Mouse (Mus musculus) intestine, embryonic 14.5 days (tissue): ENCODE results near the gene Ptges2. TPM values are rescaled to one million over a fixed set of nuclear protein-coding genes. Genes with fewer than 3 reads are reported as not detected.

ENCODE experiments used
- ATAC-seq: fragments of 200-750 bp; cut with Nextera tagmentation; replicated peaks from 2 replicates; pipeline ENCODE4 v1.8.0; 2017; ENCODE audit warnings: low read depth, moderate number of reproducible peaks, moderate TSS enrichment, moderate library complexity; ENCODE audit not compliant: low FRiP score, low TSS enrichment
- DNase-seq: peaks from one replicate; pipeline ENCODE4 v3.0.0-alpha.2; 2018; ENCODE audit warnings: low spot score
- H3K27ac ChIP-seq: fragments of 300-500 bp; sonication (generic); 2 replicates; pipeline ENCODE4 v1.5.1; 2014; ENCODE audit warnings: low read depth, mild to moderate bottlenecking, control low read depth
- H3K27me3 ChIP-seq: fragments of 300-500 bp; sonication (generic); replicated peaks from 2 replicates; pipeline ENCODE4 v1.6.1; 2014; ENCODE audit warnings: low read length, control low read depth; ENCODE audit not compliant: control insufficient read depth, insufficient read depth
- H3K36me3 ChIP-seq: fragments of 300-500 bp; sonication (generic); 2 replicates; pipeline ENCODE4 v1.6.1; 2014; ENCODE audit warnings: low read length, control low read depth; ENCODE audit not compliant: control insufficient read depth, insufficient read depth
- H3K4me1 ChIP-seq: fragments of 300-500 bp; sonication (generic); replicated peaks from 2 replicates; pipeline ENCODE4 v1.6.1; 2014; ENCODE audit warnings: low read length, control low read depth, mixed read lengths; ENCODE audit not compliant: control insufficient read depth, insufficient read depth
- H3K4me2 ChIP-seq: fragments of 300-500 bp; sonication (generic); 2 replicates; pipeline ENCODE4 v1.6.1; 2014; ENCODE audit warnings: low read length
- H3K4me3 ChIP-seq: fragments of 300-500 bp; sonication (generic); 2 replicates; pipeline ENCODE4 v1.5.1; 2014; ENCODE audit warnings: low read depth, low read length, control low read depth, mixed read lengths
- H3K9ac ChIP-seq: fragments of 300-500 bp; sonication (generic); 2 replicates; pipeline ENCODE4 v1.6.1; 2014; ENCODE audit warnings: mild to moderate bottlenecking, low read length
- H3K9me3 ChIP-seq: fragments of 300-500 bp; sonication (generic); 2 replicates; pipeline ENCODE4 v1.6.1; 2016; ENCODE audit warnings: low read length, control low read depth; ENCODE audit not compliant: control insufficient read depth
- WGBS: fragments of 180-500 bp; shearing (Covaris S2); extraction: QIAGEN DNeasy Blood & Tissue Kit; methylation state at CpG from one replicate; pipeline ENCODE4 v1.1.7; 2014; 5-methylcytosine and 5-hydroxymethylcytosine counted together
- polyA plus RNA-seq: library from polyadenylated mRNA; unstranded; fragments of >200 nt; fragmentation: Nextera tagmentation; extraction: Ambion mirVana; gene quantifications from 2 replicates; pipeline ENCODE4 v1.2.1, GENCODE M21; 2014

Gene Ptges2
- polyA plus RNA-seq, 1 experiment from 2014 or later: 37.0 TPM

GRCm38 (mm10) chr2:32454633-32455032 lies 58.9 kb downstream of the Ptges2 start:
- no peaks in the 10 kb centered on the region for H3K27me3 ChIP-seq
- H3K4me3 ChIP-seq: no peak overlapping the region
- H3K9ac ChIP-seq: no peak overlapping the region
- H3K27ac ChIP-seq: no peak overlapping the region
- H3K4me2 ChIP-seq: no peak overlapping the region
- peaks cover 8% of the 10 kb centered on the region; the same call in 1 of the 2 replicates for H3K36me3 ChIP-seq
- ATAC-seq: no peak
- H3K9me3 ChIP-seq: no peaks in the 10 kb centered on the region
- WGBS: 74% methylated on average over 10 of the region's 10 CpGs
- H3K4me1 ChIP-seq: peaks cover 19% of the 10 kb centered on the region
- DNase-seq: no peak

DNA sequence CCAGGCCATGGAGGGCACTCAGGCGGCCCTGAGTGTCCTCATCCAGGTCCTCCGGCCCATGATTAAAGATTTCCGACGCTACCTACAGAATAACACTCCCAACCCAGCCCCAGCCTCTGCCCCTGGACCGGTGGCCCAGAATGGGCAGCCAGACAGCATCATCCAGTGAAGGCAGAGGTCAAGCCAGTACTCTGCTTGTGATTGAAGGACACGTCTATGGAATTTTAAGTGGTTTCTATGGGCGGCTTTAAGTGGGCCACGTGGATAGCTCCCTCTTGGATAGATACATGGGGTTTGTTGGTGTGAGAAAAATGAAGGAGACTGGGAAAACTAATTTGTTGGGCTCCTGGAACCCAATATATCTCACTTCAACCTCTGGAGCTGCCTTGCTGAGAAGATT lies 59.4 kb downstream of the Ptges2 start:
- Histone ChIP-seq H3K9ac (no peak overlapping the region), H3K27me3 (no peaks in the 10 kb centered on the region), H3K9me3 (no peaks in the 10 kb centered on the region), H3K4me3 (no peak overlapping the region), H3K4me1 (peaks cover 19% of the 10 kb centered on the region), H3K4me2 (no peak overlapping the region), H3K27ac (no peak overlapping the region), H3K36me3 (peaks cover 8% of the 10 kb centered on the region; the same call in 1 of the 2 replicates)
- WGBS: 85% methylated on average over 7 of the region's 8 CpGs
- no peak for DNase-seq
- ATAC-seq: no peak

Other genes with a start within 250 kb of the Ptges2 start
- gene Prrc2b, start 244.8 kb upstream of the Ptges2 start, polyA plus RNA-seq: 48.4 and 52.8 TPM in 2 replicates
- gene Pomt1, start 159.3 kb upstream of the Ptges2 start, polyA plus RNA-seq: 26.9 and 27.6 TPM in 2 replicates
- gene Uck1, start 135.7 kb upstream of the Ptges2 start, polyA plus RNA-seq: 61.8 and 65.8 TPM in 2 replicates
- 20.1 and 20.2 TPM in 2 replicates for gene Golga2, start 108.5 kb upstream of the Ptges2 start, polyA plus RNA-seq
- 162 and 198 TPM in 2 replicates for gene Swi5, start 107.8 kb upstream of the Ptges2 start, polyA plus RNA-seq
- 48.4 and 53.1 TPM in 2 replicates for gene Ciz1, start 43.6 kb upstream of the Ptges2 start, polyA plus RNA-seq
- 22.7 TPM in 2 replicates for gene Dnm1, start 42.6 kb upstream of the Ptges2 start, polyA plus RNA-seq
- 35.7 and 36.8 TPM in 2 replicates for gene 1110008P14Rik, start 14.0 kb upstream of the Ptges2 start, polyA plus RNA-seq
- 0.93 TPM in 1 of 2 replicates, not detected in the other for gene Lcn2, start 7.6 kb upstream of the Ptges2 start, polyA plus RNA-seq
- gene Naif1, start 54.6 kb downstream of the Ptges2 start, polyA plus RNA-seq: 5.8 and 6.0 TPM in 2 replicates
- gene Slc25a25, start 55.5 kb downstream of the Ptges2 start, polyA plus RNA-seq: 17.8 and 18.2 TPM in 2 replicates
- 10.3 and 11.4 TPM in 2 replicates for gene Fam102a, start 139.4 kb downstream of the Ptges2 start, polyA plus RNA-seq
- 118 and 121 TPM in 2 replicates for gene Dpm2, start 175.0 kb downstream of the Ptges2 start, polyA plus RNA-seq
- 0.62 and 0.89 TPM in 2 replicates for gene Pip5kl1, start 178.9 kb downstream of the Ptges2 start, polyA plus RNA-seq
- 0.15 and 0.35 TPM in 2 replicates for gene 9430097D07Rik, start 179.8 kb downstream of the Ptges2 start, polyA plus RNA-seq
- gene St6galnac4, start 191.2 kb downstream of the Ptges2 start, polyA plus RNA-seq: 15.5 and 20.3 TPM in 2 replicates
- gene St6galnac6, start 203.8 kb downstream of the Ptges2 start, polyA plus RNA-seq: 5.7 and 6.9 TPM in 2 replicates
- gene Ak1, start 225.9 kb downstream of the Ptges2 start, polyA plus RNA-seq: 22.8 and 24.6 TPM in 2 replicates